Mouse (Mus musculus) kidney, postnatal 14 days (tissue): ENCODE data around the gene Zbtb34.

Source experiments
- DNase-seq: peaks from one replicate; pipeline ENCODE4 v3.0.0; 2022; ENCODE audit warnings: mixed read lengths

Gene Zbtb34

GRCm38 (mm10) chr2:33430771-33431699 lies at the start of gene Zbtb34:
Gene Zbtb34 (minus strand): TSS chr2:33431324.
- peak; percentile 83 for DNase-seq

GRCm38 (mm10) chr2:33477961-33478755 lies 47.0 kb upstream of the Zbtb34 start:
- DNase-seq, result no peak

GRCm38 (mm10) chr2:33475961-33476360 lies 44.8 kb upstream of the Zbtb34 start:
- DNase-seq, result no peak

GRCm38 (mm10) chr2:33468466-33469097 lies 37.5 kb upstream of the Zbtb34 start, which contains the start of gene Zbtb43:
Gene Zbtb43 (minus strand): TSS chr2:33468559.
- DNase-seq, result peak; percentile 96

GRCm38 (mm10) chr2:33467546-33468465 lies 36.7 kb upstream of the Zbtb34 start:
- DNase-seq, result peak; percentile 62

GRCm38 (mm10) chr2:33465966-33466365 lies 34.8 kb upstream of the Zbtb34 start:
- DNase-seq, result peak; percentile 48

- no peak for DNase-seq
These were observed 34.1 kb upstream of the Zbtb34 start for GRCm38 (mm10) chr2:33465215-33465614.

- DNase-seq, result no peak
These were observed 30.9 kb upstream of the Zbtb34 start for GRCm38 (mm10) chr2:33462066-33462465.

GRCm38 (mm10) chr2:33461066-33461465 lies 29.9 kb upstream of the Zbtb34 start:
- no peak for DNase-seq

- no peak for DNase-seq
These were observed 28.5 kb upstream of the Zbtb34 start for GRCm38 (mm10) chr2:33459660-33460059.

- no peak for DNase-seq
These were observed 25.6 kb upstream of the Zbtb34 start for GRCm38 (mm10) chr2:33456696-33457095.

GRCm38 (mm10) chr2:33456242-33456641 lies 25.1 kb upstream of the Zbtb34 start:
- DNase-seq, result no peak

GRCm38 (mm10) chr2:33455350-33455749 lies 24.2 kb upstream of the Zbtb34 start:
- no peak for DNase-seq

- no peak for DNase-seq
These were observed 23.7 kb upstream of the Zbtb34 start for GRCm38 (mm10) chr2:33454816-33455215.

- DNase-seq, result no peak
These were observed 22.4 kb upstream of the Zbtb34 start for GRCm38 (mm10) chr2:33453476-33453875.

- DNase-seq, result no peak
These were observed 21.6 kb upstream of the Zbtb34 start for GRCm38 (mm10) chr2:33452721-33453120.

- DNase-seq, result peak; percentile 56
These were observed 21.0 kb upstream of the Zbtb34 start for GRCm38 (mm10) chr2:33452140-33452539.

- peak; percentile 54 for DNase-seq
These were observed 20.2 kb upstream of the Zbtb34 start for GRCm38 (mm10) chr2:33451038-33451978.

- no peak for DNase-seq
These were observed 18.2 kb upstream of the Zbtb34 start for GRCm38 (mm10) chr2:33449119-33449873.

- no peak for DNase-seq
These were observed 15.7 kb upstream of the Zbtb34 start for GRCm38 (mm10) chr2:33446796-33447195.
